Mouse (Mus musculus) embryonic fibroblast, embryonic 13.5 days (primary cell): ENCODE results near the gene Hk2. TPM values are rescaled to one million over a fixed set of nuclear protein-coding genes. Genes with fewer than 3 reads are reported as not detected.

Experiments used
- H3K27ac ChIP-seq: 2 replicates; pipeline ENCODE4 v1.5.1; 2012; ENCODE audit warnings: low read length, control low read depth, inconsistent platforms; ENCODE audit not compliant: insufficient read depth
- H3K4me1 ChIP-seq: 2 replicates; pipeline ENCODE4 v1.6.1; 2011; ENCODE audit warnings: low read length; ENCODE audit not compliant: control insufficient read depth, insufficient read depth
- H3K4me3 ChIP-seq: 2 replicates; pipeline ENCODE4 v1.5.1; 2011; ENCODE audit warnings: mild to moderate bottlenecking, control low read depth, low read length; ENCODE audit not compliant: insufficient read depth
- CTCF ChIP-seq: IDR thresholded peaks from 2 replicates; pipeline ENCODE4 v1.5.1; 2011; ENCODE audit warnings: mild to moderate bottlenecking, control low read depth, low read length, moderate library complexity, borderline replicate concordance; ENCODE audit not compliant: insufficient read depth
- POLR2A ChIP-seq: IDR thresholded peaks from 2 replicates; pipeline ENCODE4 v1.6.1; 2011; ENCODE audit warnings: low read depth, mild to moderate bottlenecking, control low read depth, low read length, moderate library complexity
- polyA plus RNA-seq: library from polyadenylated mRNA; stranded (reverse); fragments of >200 nt; gene quantifications from 2 replicates; pipeline ENCODE4 v1.2.4, GENCODE M21; 2011; ENCODE audit warnings: low read depth; ENCODE audit not compliant: missing spikeins, insufficient read length

Gene Hk2
- polyA plus RNA-seq, 1 experiment = 26.2 TPM

- H3K4me1 ChIP-seq = no peaks in the 10 kb centered on the region
- H3K27ac ChIP-seq = no peak overlapping the region
- no peak overlapping the region for H3K4me3 ChIP-seq
- TF ChIP-seq POLR2A = no peak
- TF ChIP-seq CTCF = no peak
These were observed 3.2 kb downstream of the Hk2 start for GRCm38 (mm10) chr6:82771059-82771458.

GRCm38 (mm10) chr6:82770286-82770685 lies 4.0 kb downstream of the Hk2 start:
- no peak overlapping the region for H3K4me3 ChIP-seq
- H3K4me1 ChIP-seq = no peaks in the 10 kb centered on the region
- no peak for TF ChIP-seq POLR2A
- no peak for TF ChIP-seq CTCF
- no peak overlapping the region for H3K27ac ChIP-seq

- TF ChIP-seq POLR2A (no peak), CTCF (no peak)
- Histone ChIP-seq H3K4me1 (no peaks in the 10 kb centered on the region; the same call in 1 of the 2 replicates), H3K4me3 (no peak overlapping the region), H3K27ac (no peak overlapping the region)
These were observed 4.5 kb downstream of the Hk2 start for GRCm38 (mm10) chr6:82769704-82770103.

- TF ChIP-seq POLR2A (no peak), CTCF (no peak)
- Histone ChIP-seq H3K4me3 (no peak overlapping the region), H3K4me1 (no peaks in the 10 kb centered on the region; the same call in 1 of the 2 replicates), H3K27ac (no peak overlapping the region)
These were observed 6.3 kb downstream of the Hk2 start for GRCm38 (mm10) chr6:82767734-82768586.

- no peak overlapping the region for H3K27ac ChIP-seq
- TF ChIP-seq POLR2A (no peak), CTCF (no peak)
- no peak overlapping the region for H3K4me3 ChIP-seq
- no peaks in the 10 kb centered on the region; the same call in 1 of the 2 replicates for H3K4me1 ChIP-seq
These were observed 7.6 kb downstream of the Hk2 start for GRCm38 (mm10) chr6:82766636-82767035.

- Histone ChIP-seq H3K4me1 (no peaks in the 10 kb centered on the region; the same call in none of the 2 replicates), H3K27ac (no peak overlapping the region), H3K4me3 (no peak overlapping the region)
- TF ChIP-seq CTCF = no peak
- no peak for TF ChIP-seq POLR2A
These were observed 9.0 kb downstream of the Hk2 start for GRCm38 (mm10) chr6:82765261-82765660.

- TF ChIP-seq POLR2A (no peak), CTCF (no peak)
- no peak overlapping the region for H3K4me3 ChIP-seq
- H3K4me1 ChIP-seq = no peaks in the 10 kb centered on the region; the same call in none of the 2 replicates
- no peak overlapping the region for H3K27ac ChIP-seq
These were observed 10.3 kb downstream of the Hk2 start for GRCm38 (mm10) chr6:82763871-82764503.

GRCm38 (mm10) chr6:82762728-82763127 lies 11.5 kb downstream of the Hk2 start:
- Histone ChIP-seq H3K4me3 (no peak overlapping the region), H3K4me1 (no peaks in the 10 kb centered on the region; the same call in none of the 2 replicates), H3K27ac (no peak overlapping the region)
- TF ChIP-seq POLR2A = no peak
- no peak for TF ChIP-seq CTCF

GRCm38 (mm10) chr6:82760749-82761357 lies 13.4 kb downstream of the Hk2 start:
- peaks cover 7% of the 10 kb centered on the region for H3K4me1 ChIP-seq
- peak overlapping the region; percentile 27; the same call in 1 of the 2 replicates for H3K27ac ChIP-seq
- TF ChIP-seq POLR2A = no peak
- no peak for TF ChIP-seq CTCF
- H3K4me3 ChIP-seq = no peak overlapping the region
